Mouse (Mus musculus): ENCODE results near the gene Dbndd1. TPM values are rescaled to one million over a fixed set of nuclear protein-coding genes. Genes with fewer than 3 reads are reported as not detected.

Gene Dbndd1
- polyA plus RNA-seq, 1 experiment = not detected

DNA sequence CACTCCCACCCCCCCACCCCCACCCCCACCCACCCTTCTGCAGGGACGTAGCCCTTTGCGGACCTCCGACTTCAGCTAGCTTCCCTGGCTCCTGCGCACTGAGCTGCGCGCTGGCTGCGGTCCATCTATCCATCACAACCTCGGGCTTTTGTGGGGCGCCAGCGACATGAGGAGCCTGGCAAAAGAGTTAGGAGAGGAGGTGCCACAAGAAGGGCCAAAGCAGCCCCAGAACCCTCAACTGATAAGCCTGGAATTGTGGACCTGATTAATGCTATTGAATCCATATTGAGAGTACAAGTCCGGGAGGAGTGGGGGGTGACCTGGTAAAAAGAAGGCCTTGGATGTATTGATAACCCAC is 256 bp upstream of the Dbndd1 start:
- no peak for TF ChIP-seq POLR2A (IDR thresholded peaks at IDR 0.05; ENCODE audit: borderline replicate concordance, low read depth, low read length)
- Histone ChIP-seq H3K27ac (ENCODE audit: insufficient read depth, low read depth, low read length) (no peak overlapping the region), H3K4me3 (ENCODE audit: insufficient read depth, low read length) (no peak overlapping the region), H3K4me1 (ENCODE audit: control insufficient read depth, insufficient read depth, low read length) (peaks cover 5% of the 10 kb centered on the region)

DNA sequence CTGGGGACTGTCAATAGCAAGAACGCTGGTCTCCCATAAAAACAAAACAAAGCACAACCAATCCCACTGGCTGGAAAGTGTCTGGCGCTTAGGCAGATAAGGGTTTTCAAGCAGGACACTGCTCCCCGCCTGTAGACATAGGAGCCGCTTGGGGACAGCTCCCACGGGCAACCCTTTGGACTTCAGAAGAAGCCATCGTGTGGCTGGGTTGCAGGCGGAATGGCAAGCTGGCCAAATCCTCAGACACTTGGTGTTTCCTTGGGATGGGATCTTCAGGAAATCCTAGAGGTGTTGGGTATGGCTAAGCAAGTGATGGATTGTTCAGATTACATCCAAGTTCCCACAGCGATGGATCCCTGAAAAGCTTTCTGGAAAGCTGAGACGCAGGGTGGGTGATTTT is 1.1 kb downstream of the Dbndd1 start:
- TF ChIP-seq POLR2A (IDR thresholded peaks at IDR 0.05; ENCODE audit: borderline replicate concordance, low read depth, low read length) = no peak
- no peak for TF ChIP-seq CTCF (IDR thresholded peaks at IDR 0.05; ENCODE audit: low read depth, low read length)
- no peak overlapping the region for H3K4me3 ChIP-seq (ENCODE audit: insufficient read depth, low read length)
- H3K4me1 ChIP-seq (ENCODE audit: control insufficient read depth, insufficient read depth, low read length) = no peaks in the 10 kb centered on the region
- H3K27ac ChIP-seq (ENCODE audit: insufficient read depth, low read depth, low read length) = no peak overlapping the region

DNA sequence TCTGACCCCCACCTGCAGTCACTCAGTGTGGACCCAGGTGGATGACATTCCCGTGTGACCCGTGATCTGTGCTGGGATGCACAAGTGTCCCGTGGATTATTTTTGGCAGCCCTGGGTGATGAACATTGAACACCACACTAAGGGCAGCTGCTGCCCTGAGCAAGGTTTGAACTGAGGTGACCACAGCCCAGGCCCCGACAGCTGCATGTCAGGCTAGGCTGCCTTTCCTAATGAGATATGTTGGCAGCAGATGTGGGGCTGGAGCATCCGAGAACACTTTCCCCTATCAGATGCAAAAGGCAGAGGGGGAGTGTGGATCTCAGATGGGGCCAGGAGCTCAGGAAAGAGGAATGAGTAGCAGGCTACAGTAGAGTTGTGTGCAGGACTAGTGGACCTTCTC is 4.4 kb downstream of the Dbndd1 start:
- Histone ChIP-seq H3K4me3 (ENCODE audit: insufficient read depth, low read length) (no peak overlapping the region), H3K27ac (ENCODE audit: insufficient read depth, low read depth, low read length) (no peak overlapping the region), H3K4me1 (ENCODE audit: control insufficient read depth, insufficient read depth, low read length) (no peaks in the 10 kb centered on the region)
- TF ChIP-seq CTCF (IDR thresholded peaks at IDR 0.05; ENCODE audit: low read depth, low read length) = no peak
- TF ChIP-seq POLR2A (IDR thresholded peaks at IDR 0.05; ENCODE audit: borderline replicate concordance, low read depth, low read length) = no peak

DNA sequence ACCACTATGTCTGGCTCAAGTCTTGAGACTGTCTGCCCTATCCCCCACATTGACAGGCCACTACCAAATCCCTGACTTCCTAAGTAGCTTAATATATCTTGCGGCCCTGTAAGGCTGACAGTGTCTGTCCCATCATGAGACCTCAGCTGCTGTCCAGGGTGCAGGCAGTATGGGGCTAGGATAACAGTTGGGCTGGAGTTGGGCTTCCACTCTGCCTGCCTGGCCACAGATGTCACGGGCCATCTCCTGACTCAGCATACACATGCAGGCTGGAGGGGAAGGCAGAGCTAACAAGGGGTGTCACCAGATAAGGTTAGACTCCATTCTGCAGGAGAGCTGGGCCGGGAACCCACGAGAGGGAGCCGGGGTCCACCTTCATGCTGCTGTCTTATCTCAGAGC is 8.1 kb downstream of the Dbndd1 start:
- TF ChIP-seq CTCF (IDR thresholded peaks at IDR 0.05; ENCODE audit: low read depth, low read length) = no peak
- no peak for TF ChIP-seq POLR2A (IDR thresholded peaks at IDR 0.05; ENCODE audit: borderline replicate concordance, low read depth, low read length)
- no peaks in the 10 kb centered on the region for H3K4me1 ChIP-seq (ENCODE audit: control insufficient read depth, insufficient read depth, low read length)
- no peak overlapping the region for H3K4me3 ChIP-seq (ENCODE audit: insufficient read depth, low read length)
- no peak overlapping the region for H3K27ac ChIP-seq (ENCODE audit: insufficient read depth, low read depth, low read length)

DNA sequence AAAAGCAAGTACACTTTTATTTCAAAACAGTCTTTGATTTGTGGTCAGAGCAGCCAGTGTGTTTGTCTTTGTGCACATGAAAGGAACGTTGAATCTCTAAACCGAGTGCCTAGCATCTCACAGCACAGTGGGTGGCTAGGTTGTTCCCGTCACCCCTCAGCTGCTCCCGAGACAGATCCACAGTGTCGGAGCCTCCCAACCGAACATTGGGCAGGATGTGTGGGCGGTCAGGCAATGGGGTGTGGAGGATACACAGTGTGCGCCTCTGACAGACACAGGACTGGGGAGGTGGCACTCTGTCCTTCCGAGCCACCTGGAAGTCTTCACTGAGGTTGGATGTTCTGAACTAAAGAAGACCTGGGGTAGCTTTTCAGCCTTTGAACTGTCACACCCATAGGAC is 9.6 kb downstream of the Dbndd1 start:
- H3K4me1 ChIP-seq (ENCODE audit: control insufficient read depth, insufficient read depth, low read length) = no peaks in the 10 kb centered on the region
- H3K27ac ChIP-seq (ENCODE audit: insufficient read depth, low read depth, low read length) = no peak overlapping the region
- H3K4me3 ChIP-seq (ENCODE audit: insufficient read depth, low read length) = no peak overlapping the region
- TF ChIP-seq CTCF (IDR thresholded peaks at IDR 0.05; ENCODE audit: low read depth, low read length) = no peak
- TF ChIP-seq POLR2A (IDR thresholded peaks at IDR 0.05; ENCODE audit: borderline replicate concordance, low read depth, low read length) = no peak

DNA sequence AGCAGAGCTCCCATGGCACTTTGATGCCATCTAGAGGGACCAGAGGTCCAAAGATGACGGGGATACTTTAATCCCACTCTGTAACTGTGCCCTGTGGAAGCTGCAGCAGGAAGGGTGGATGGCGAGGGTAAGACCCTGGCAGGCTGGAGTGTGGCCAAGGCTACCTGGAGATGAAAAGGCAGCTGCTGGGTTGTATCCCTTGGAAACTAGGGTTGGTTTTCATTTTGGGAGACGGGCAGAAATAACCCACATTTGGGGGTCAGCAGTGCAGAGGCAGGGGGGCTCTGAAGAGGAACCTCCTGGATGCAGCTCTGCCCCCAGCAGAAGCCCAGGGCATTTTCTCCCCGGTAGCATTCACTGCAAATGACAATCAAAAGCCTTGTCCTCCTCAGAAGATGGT is 10.0 kb downstream of the Dbndd1 start:
- TF ChIP-seq POLR2A (IDR thresholded peaks at IDR 0.05; ENCODE audit: borderline replicate concordance, low read depth, low read length) (no peak), CTCF (IDR thresholded peaks at IDR 0.05; ENCODE audit: low read depth, low read length) (no peak)
- no peak overlapping the region for H3K4me3 ChIP-seq (ENCODE audit: insufficient read depth, low read length)
- no peak overlapping the region for H3K27ac ChIP-seq (ENCODE audit: insufficient read depth, low read depth, low read length)
- H3K4me1 ChIP-seq (ENCODE audit: control insufficient read depth, insufficient read depth, low read length) = no peaks in the 10 kb centered on the region

DNA sequence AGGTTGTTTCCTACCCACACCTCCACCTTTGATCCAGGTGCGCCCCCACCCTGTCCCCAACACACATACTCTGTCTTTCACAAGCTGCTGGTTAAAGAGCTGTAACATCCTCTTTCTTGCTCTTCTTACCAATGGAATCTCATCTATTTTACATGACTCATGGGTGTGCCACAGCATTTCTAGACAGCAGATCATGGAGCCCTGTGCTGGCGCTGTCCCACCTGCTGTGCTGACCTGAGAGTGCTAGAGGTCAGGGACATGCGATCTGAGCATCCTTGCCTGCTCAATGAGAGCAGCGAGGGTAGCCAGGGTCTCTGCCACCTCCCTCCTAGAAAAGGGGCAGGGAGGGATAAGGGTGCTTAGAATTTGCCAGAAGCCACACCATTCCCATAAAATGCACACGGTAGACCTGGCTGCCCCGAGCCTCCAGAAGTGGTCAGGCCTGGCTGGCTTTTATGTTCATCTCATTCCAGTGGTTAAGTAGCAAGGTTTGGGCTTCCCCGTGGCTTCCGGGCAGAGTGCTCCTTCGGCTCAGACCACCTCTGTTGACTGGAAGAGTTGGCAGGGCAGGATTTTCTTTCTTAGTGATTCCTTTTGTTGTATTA is 10.6 kb downstream of the Dbndd1 start:
- no peak overlapping the region for H3K27ac ChIP-seq (ENCODE audit: insufficient read depth, low read depth, low read length)
- H3K4me1 ChIP-seq (ENCODE audit: control insufficient read depth, insufficient read depth, low read length) = no peaks in the 10 kb centered on the region
- no peak overlapping the region for H3K4me3 ChIP-seq (ENCODE audit: insufficient read depth, low read length)
- TF ChIP-seq POLR2A (IDR thresholded peaks at IDR 0.05; ENCODE audit: borderline replicate concordance, low read depth, low read length) (no peak), CTCF (IDR thresholded peaks at IDR 0.05; ENCODE audit: low read depth, low read length) (no peak)

DNA sequence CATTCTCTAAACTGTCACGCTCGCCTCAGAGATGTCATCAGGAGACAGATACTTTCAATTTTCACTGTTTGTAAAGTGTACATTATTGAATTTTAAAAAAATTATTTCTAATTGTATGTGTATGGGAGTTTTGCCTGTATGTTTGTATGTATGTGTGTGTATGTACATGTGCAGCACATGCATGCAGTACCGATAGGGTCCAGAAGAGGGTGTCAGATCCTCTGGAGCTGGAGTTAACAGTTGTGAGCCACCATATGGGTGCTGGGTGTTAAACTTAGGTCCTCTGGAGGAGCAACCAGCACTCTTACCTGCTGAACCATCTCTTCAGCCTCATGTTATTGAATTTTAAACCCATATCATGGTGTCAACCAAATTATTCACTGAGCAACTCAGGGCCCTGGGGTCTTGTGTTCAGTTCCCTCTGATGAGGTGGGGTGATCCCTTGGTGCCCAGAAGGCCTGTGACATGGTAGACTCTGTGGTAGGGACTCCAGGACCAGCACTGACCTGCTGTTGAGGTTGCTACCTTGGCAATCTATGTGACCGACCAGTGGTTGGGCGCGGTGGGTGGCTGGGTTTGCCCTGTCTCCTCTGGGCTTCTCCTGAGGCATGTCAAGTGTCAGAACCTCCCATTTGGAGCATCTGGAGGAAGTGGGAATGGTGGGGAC is 11.3 kb downstream of the Dbndd1 start:
- no peaks in the 10 kb centered on the region for H3K4me1 ChIP-seq (ENCODE audit: control insufficient read depth, insufficient read depth, low read length)
- H3K27ac ChIP-seq (ENCODE audit: insufficient read depth, low read depth, low read length) = no peak overlapping the region
- no peak overlapping the region for H3K4me3 ChIP-seq (ENCODE audit: insufficient read depth, low read length)
- TF ChIP-seq POLR2A (IDR thresholded peaks at IDR 0.05; ENCODE audit: borderline replicate concordance, low read depth, low read length) (no peak), CTCF (IDR thresholded peaks at IDR 0.05; ENCODE audit: low read depth, low read length) (no peak)

DNA sequence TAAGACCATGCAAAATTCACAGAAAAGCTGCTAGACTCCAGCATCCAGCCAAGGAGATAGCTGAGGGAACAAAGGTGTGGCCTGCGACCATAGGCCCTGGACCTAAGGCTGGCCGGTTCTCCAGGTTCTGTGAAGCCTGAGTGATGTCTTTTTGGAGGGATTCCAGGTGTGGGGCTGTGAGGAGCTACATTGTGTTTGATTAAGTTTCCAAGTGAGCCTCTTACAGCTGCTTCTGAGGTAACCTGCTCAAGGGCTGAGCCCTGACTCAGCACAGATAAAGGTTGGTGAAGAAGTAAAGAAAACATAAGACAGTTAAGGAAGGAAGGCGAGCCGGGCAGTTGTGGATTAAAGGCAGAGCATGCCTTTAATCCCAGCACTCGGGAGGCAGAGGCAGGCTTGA is 13.1 kb downstream of the Dbndd1 start:
- Histone ChIP-seq H3K4me3 (ENCODE audit: insufficient read depth, low read length) (no peak overlapping the region), H3K4me1 (ENCODE audit: control insufficient read depth, insufficient read depth, low read length) (no peaks in the 10 kb centered on the region), H3K27ac (ENCODE audit: insufficient read depth, low read depth, low read length) (no peak overlapping the region)
- no peak for TF ChIP-seq POLR2A (IDR thresholded peaks at IDR 0.05; ENCODE audit: borderline replicate concordance, low read depth, low read length)

DNA sequence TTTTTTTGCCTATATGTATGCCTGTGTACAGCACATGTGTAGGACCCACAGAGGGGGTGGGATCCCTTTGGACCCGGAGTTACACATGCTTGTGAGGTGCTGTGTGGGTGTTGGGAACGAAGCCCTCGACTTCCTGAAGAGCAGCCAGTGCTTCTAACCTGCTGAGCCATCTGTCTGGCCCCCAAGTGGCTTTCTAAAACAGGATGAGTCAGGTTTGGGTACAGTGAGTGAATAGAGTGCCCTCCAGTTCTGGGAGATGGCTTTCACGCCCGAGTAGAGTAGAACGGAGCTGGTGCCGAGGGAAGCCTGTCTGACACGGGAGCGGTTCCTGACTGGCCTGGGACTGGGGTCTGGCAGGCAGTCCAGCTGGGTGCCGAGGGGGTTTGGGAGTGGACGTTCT is 15.7 kb downstream of the Dbndd1 start:
- Histone ChIP-seq H3K27ac (ENCODE audit: insufficient read depth, low read depth, low read length) (no peak overlapping the region), H3K4me1 (ENCODE audit: control insufficient read depth, insufficient read depth, low read length) (no peaks in the 10 kb centered on the region), H3K4me3 (ENCODE audit: insufficient read depth, low read length) (no peak overlapping the region)
- TF ChIP-seq POLR2A (IDR thresholded peaks at IDR 0.05; ENCODE audit: borderline replicate concordance, low read depth, low read length) = no peak
- TF ChIP-seq CTCF (IDR thresholded peaks at IDR 0.05; ENCODE audit: low read depth, low read length) = no peak
